Mouse (Mus musculus): ENCODE measurements around the gene Ephx1. TPM values are rescaled to one million over a fixed set of nuclear protein-coding genes. Genes with fewer than 3 reads are reported as not detected.
"Not testable (repeated sequence)": the region's sequence is repeated elsewhere in the genome, so short reads cannot be mapped to it uniquely, and the experiment has no call there.

The Ephx1 gene
- polyA plus RNA-seq, 1 experiment from 2014 or later = 0.95 TPM

DNA sequence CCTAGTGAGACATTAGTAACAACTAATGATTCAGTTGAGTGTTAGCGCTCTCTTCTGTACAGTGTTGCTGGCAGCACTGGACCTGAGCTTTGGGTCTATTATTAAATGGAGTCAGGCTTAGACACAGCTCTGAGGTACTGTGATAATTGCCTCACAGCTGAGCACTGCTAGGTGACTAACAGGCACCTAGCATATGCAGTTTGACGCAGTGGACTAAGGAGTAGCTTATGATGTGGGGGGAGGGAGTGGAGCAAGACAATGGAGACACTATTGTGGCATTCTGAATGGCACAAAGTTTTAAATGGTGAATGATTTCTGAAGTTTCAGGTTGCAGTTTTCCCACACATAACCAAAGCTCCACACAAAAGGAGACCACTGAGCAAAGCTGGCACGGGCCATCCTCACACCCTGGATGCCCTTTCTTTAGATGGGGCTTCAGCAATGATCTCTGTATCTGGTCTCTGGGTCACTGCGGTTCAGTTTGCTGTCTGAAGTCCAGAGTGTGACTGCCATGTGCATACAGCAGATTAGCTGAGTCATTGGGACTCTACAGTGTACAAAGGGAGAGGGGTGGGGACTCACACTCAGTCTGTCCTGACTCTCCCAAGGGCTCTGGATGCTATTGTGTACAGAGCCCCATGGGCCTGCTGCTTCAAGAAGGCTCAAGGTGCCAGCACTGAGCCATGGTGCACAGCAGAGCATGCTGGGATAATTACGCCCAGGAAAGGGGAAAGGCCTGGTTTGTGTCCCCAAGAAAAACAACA is 14.5 kb upstream of the Ephx1 start:
- H3K36me3 ChIP-seq (replicated peaks); H3K4me3 ChIP-seq (replicated peaks); H3K9me3 ChIP-seq; H3K9ac ChIP-seq; H3K4me1 ChIP-seq; H3K27ac ChIP-seq; H3K27me3 ChIP-seq; H3K4me2 ChIP-seq; ATAC-seq (ENCODE audit: low FRiP score): not testable (repeated sequence)
- WGBS = 72% methylated on average over 5 of the region's 5 CpGs

GRCm38 (mm10) chr1:181022265-181022664 is 1.6 kb upstream of the Ephx1 start:
- H3K27ac ChIP-seq = no peak overlapping the region
- H3K27me3 ChIP-seq = peaks cover 9% of the 10 kb centered on the region; the same call in 1 of the 2 replicates
- H3K4me1 ChIP-seq = no peaks in the 10 kb centered on the region
- 12% methylated on average over 1 of the region's 1 CpGs for WGBS
- H3K4me2 ChIP-seq = no peak overlapping the region
- no peak overlapping the region for H3K4me3 ChIP-seq (replicated peaks)
- H3K9me3 ChIP-seq = no peaks in the 10 kb centered on the region
- no peaks in the 10 kb centered on the region for H3K36me3 ChIP-seq (replicated peaks)
- no peak for ATAC-seq (ENCODE audit: low FRiP score)
- H3K9ac ChIP-seq = no peak overlapping the region

DNA sequence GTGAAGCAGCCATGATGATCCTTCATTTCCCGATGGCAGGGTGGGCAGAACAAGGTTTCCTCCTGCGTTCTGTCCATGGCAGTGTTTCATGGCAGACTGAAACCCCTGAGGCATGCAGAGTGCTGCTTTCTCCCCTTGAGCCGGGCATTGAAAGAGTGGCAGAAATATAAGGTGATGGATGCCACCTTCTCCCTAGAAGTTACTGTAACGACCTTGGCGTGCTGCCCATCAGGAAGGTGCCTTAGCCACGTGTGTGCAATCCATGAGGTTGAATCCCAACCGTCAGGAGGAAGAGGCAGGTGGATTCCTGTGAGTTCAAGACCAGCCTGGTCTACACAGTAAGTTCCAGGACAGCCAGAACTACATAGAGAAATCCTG is 773 bp upstream of the Ephx1 start:
- WGBS = 62% methylated on average over 7 of the region's 7 CpGs
- no peaks in the 10 kb centered on the region for H3K36me3 ChIP-seq (replicated peaks)
- no peaks in the 10 kb centered on the region for H3K9me3 ChIP-seq
- H3K27ac ChIP-seq = no peak overlapping the region
- no peak overlapping the region for H3K9ac ChIP-seq
- H3K27me3 ChIP-seq = peaks cover 13% of the 10 kb centered on the region; the same call in 1 of the 2 replicates
- no peak for ATAC-seq (ENCODE audit: low FRiP score)
- H3K4me3 ChIP-seq (replicated peaks) = no peak overlapping the region
- no peak overlapping the region for H3K4me2 ChIP-seq
- H3K4me1 ChIP-seq = peaks cover 7% of the 10 kb centered on the region; the same call in 1 of the 2 replicates

DNA sequence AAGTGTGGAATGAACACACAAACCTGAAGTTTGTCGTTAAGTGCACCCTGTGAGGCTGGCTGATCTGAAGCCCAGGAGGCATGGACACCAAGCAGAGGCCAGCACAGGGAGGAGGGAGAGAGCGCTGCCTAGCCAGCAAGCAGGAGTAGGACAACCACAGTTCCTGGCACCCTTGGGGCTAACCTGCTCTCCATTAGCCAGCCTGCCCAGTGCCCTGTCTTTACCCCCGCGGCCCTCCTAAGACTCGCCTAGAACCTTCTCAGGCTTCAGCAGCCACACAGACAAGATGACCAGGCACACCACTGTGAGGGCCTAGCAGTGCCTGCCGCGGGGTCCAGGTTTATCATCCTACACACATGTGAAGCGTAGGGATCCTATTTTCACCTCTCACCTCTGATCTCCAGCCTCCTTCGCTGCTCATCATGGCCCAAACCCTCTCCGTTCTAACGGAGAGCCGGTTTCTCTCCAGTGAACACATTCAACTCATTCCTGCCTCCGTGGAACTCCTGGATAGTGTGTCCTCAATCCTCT is 2.7 kb downstream of the Ephx1 start:
- Histone ChIP-seq H3K9me3 (no peaks in the 10 kb centered on the region), H3K4me1 (peaks cover 9% of the 10 kb centered on the region; the same call in 1 of the 2 replicates), H3K27me3 (peaks cover 29% of the 10 kb centered on the region), H3K4me3 (replicated peaks) (no peak overlapping the region), H3K9ac (no peak overlapping the region), H3K27ac (no peak overlapping the region), H3K36me3 (replicated peaks) (no peaks in the 10 kb centered on the region), H3K4me2 (0 out of 2 replicates have a peak overlapping the region, but pooled peaks have one; percentile 99)
- no peak for ATAC-seq (ENCODE audit: low FRiP score)
- WGBS = 75% methylated on average over 13 of the region's 13 CpGs

- Histone ChIP-seq H3K27me3 (peaks cover 29% of the 10 kb centered on the region), H3K27ac (no peak overlapping the region), H3K4me3 (replicated peaks) (peak overlapping the region; percentile 50), H3K4me1 (peaks cover 9% of the 10 kb centered on the region; the same call in 1 of the 2 replicates), H3K9ac (peak overlapping the region; percentile 60), H3K9me3 (no peaks in the 10 kb centered on the region), H3K4me2 (peak overlapping the region; percentile 99), H3K36me3 (replicated peaks) (no peaks in the 10 kb centered on the region)
- peak; percentile 86 for ATAC-seq (ENCODE audit: low FRiP score)
- WGBS = 0% methylated on average over 22 of the region's 22 CpGs
These were observed 3.4 kb downstream of the Ephx1 start for GRCm38 (mm10) chr1:181017212-181017711.

- Histone ChIP-seq H3K27ac (no peak overlapping the region), H3K27me3 (peaks cover 29% of the 10 kb centered on the region), H3K9me3 (no peaks in the 10 kb centered on the region), H3K4me2 (peak overlapping the region; percentile 99), H3K9ac (peak overlapping the region; percentile 60), H3K4me3 (replicated peaks) (peak overlapping the region; percentile 50), H3K36me3 (replicated peaks) (no peaks in the 10 kb centered on the region), H3K4me1 (peaks cover 9% of the 10 kb centered on the region; the same call in 1 of the 2 replicates)
- WGBS = 4% methylated on average over 21 of the region's 21 CpGs
- ATAC-seq (ENCODE audit: low FRiP score) = peak; percentile 78
These were observed 4.1 kb downstream of the Ephx1 start for GRCm38 (mm10) chr1:181016532-181017131.

DNA sequence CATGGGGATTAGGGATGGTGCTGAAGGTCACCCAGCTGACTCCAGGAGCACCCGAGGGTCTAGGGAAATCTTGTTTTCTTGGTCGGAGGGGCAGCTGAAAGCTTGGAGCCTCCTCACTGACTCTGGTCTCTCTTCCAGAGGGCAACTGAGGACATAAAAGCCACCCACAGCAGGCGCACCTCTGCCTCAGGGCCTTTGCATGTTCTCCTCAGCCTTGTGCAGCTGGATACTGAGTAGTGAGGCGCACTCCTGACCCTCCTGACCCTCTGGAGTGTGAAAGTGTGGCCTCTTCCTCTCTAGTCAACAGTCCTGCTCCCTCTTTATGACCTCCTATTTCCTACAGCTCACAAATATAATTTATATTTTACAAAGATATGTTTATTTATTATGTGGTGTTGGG is 4.7 kb downstream of the Ephx1 start:
- Histone ChIP-seq H3K4me1 (peaks cover 9% of the 10 kb centered on the region; the same call in 1 of the 2 replicates), H3K27ac (no peak overlapping the region), H3K27me3 (peaks cover 29% of the 10 kb centered on the region), H3K4me2 (peak overlapping the region; percentile 99; the same call in 1 of the 2 replicates), H3K9me3 (no peaks in the 10 kb centered on the region), H3K9ac (no peak overlapping the region), H3K4me3 (replicated peaks) (no peak overlapping the region; the same call in 1 of the 2 replicates), H3K36me3 (replicated peaks) (no peaks in the 10 kb centered on the region)
- 79% methylated on average over 4 of the region's 4 CpGs for WGBS
- no peak for ATAC-seq (ENCODE audit: low FRiP score)

- no peak overlapping the region for H3K9ac ChIP-seq
- no peak overlapping the region for H3K4me3 ChIP-seq (replicated peaks)
- H3K27ac ChIP-seq = no peak overlapping the region
- peaks cover 9% of the 10 kb centered on the region; the same call in 1 of the 2 replicates for H3K4me1 ChIP-seq
- no peak for ATAC-seq (ENCODE audit: low FRiP score)
- H3K9me3 ChIP-seq = no peaks in the 10 kb centered on the region
- peaks cover 29% of the 10 kb centered on the region for H3K27me3 ChIP-seq
- H3K4me2 ChIP-seq = no peak overlapping the region
- H3K36me3 ChIP-seq (replicated peaks) = no peaks in the 10 kb centered on the region
These were observed 5.1 kb downstream of the Ephx1 start for GRCm38 (mm10) chr1:181015558-181015957.

DNA sequence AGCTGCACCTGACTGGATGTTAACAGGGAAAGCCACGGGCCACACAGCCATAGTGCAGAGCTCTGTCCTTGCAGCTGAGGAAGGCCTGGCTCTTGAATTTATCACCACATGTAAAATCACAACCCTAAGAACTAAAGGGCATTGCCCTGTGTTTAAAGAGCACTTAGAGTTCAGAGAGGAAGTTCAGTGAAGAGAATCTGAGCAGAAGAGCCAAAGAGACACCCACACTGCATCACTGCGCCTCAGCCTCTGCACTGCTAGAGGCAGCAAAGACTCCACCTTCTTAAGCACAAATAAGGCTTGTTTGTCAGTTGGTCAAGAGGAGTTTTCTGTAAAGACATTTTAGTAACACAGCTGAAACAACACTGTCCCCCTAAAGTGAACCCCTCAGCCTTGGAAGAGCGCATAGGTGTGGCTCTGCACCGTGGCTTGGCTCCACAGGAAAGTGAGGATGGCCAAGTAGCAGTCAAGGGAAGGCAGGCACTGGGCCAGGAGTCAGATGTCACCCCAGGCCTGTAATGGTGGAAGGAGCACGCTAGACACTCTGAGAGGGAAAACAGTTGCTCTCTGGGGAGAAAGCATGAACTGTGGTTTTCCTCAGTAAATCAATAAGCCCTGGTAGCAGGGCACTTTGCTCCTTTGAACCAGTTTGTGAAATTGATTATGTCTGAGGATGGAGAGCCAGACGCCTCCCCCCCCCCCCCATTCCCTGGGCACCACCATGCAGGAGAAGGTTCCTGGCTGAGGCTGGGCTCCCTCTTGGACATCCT is 5.8 kb downstream of the Ephx1 start:
- ATAC-seq (ENCODE audit: low FRiP score) = no peak
- WGBS = 81% methylated on average over 6 of the region's 6 CpGs
- H3K4me3 ChIP-seq (replicated peaks) = no peak overlapping the region

GRCm38 (mm10) chr1:181013446-181013845 is 7.3 kb downstream of the Ephx1 start:
- Histone ChIP-seq H3K9ac (no peak overlapping the region), H3K4me3 (replicated peaks) (no peak overlapping the region), H3K9me3 (no peaks in the 10 kb centered on the region), H3K4me1 (peaks cover 9% of the 10 kb centered on the region; the same call in 1 of the 2 replicates), H3K27ac (no peak overlapping the region), H3K27me3 (peaks cover 25% of the 10 kb centered on the region), H3K36me3 (replicated peaks) (no peaks in the 10 kb centered on the region), H3K4me2 (no peak overlapping the region)
- ATAC-seq (ENCODE audit: low FRiP score) = no peak
- 77% methylated on average over 6 of the region's 6 CpGs for WGBS

More for the DNA sequence above, 5.8 kb downstream of the Ephx1 start:
- Histone ChIP-seq H3K27ac (no peak overlapping the region), H3K4me2 (no peak overlapping the region), H3K9me3 (no peaks in the 10 kb centered on the region), H3K36me3 (replicated peaks) (no peaks in the 10 kb centered on the region), H3K9ac (no peak overlapping the region), H3K4me1 (peaks cover 9% of the 10 kb centered on the region; the same call in 1 of the 2 replicates), H3K27me3 (peaks cover 29% of the 10 kb centered on the region)

- Histone ChIP-seq H3K4me2 (no peak overlapping the region), H3K27ac (no peak overlapping the region), H3K4me1 (peaks cover 9% of the 10 kb centered on the region; the same call in 1 of the 2 replicates), H3K9ac (no peak overlapping the region), H3K27me3 (peaks cover 20% of the 10 kb centered on the region), H3K4me3 (replicated peaks) (no peak overlapping the region), H3K9me3 (no peaks in the 10 kb centered on the region), H3K36me3 (replicated peaks) (no peaks in the 10 kb centered on the region)
- 87% methylated on average over 3 of the region's 3 CpGs for WGBS
- no peak for ATAC-seq (ENCODE audit: low FRiP score)
These were observed 8.3 kb downstream of the Ephx1 start for GRCm38 (mm10) chr1:181012416-181012815.

DNA sequence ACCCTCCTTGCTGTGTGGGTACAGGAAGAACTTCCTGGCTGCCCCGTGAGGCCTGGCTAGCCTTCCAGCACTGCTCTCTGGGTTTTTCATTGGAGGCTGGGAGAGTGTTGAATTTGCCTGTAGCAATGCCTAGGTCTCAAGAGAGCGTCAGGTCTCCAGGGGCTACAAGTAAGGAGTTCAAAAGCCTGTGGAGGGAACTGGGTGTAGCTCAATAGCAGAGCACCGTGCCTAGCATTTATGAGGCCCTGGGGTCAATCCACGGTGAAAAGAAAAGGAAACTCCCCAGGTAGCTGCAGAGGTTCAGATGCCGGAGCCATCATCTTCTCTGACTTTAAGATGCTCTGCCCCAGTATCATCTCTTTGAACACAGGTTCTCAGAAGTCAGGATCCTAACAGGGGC is 9.1 kb downstream of the Ephx1 start:
- Histone ChIP-seq H3K4me2 (no peak overlapping the region), H3K27me3 (peaks cover 19% of the 10 kb centered on the region), H3K4me1 (peaks cover 4% of the 10 kb centered on the region; the same call in 1 of the 2 replicates), H3K4me3 (replicated peaks) (no peak overlapping the region), H3K9me3 (no peaks in the 10 kb centered on the region), H3K9ac (no peak overlapping the region), H3K27ac (no peak overlapping the region), H3K36me3 (replicated peaks) (no peaks in the 10 kb centered on the region)
- ATAC-seq (ENCODE audit: low FRiP score) = no peak
- 60% methylated on average over 5 of the region's 5 CpGs for WGBS
